Mouse (Mus musculus): ENCODE measurements around the gene Cdk16. TPM values are rescaled to one million over a fixed set of nuclear protein-coding genes. Genes with fewer than 3 reads are reported as not detected.
"Not testable (repeated sequence)": the region's sequence is repeated elsewhere in the genome, so short reads cannot be mapped to it uniquely, and the experiment has no call there.

Cdk16 gene
- polyA plus RNA-seq, 1 experiment = 67.0 TPM

DNA sequence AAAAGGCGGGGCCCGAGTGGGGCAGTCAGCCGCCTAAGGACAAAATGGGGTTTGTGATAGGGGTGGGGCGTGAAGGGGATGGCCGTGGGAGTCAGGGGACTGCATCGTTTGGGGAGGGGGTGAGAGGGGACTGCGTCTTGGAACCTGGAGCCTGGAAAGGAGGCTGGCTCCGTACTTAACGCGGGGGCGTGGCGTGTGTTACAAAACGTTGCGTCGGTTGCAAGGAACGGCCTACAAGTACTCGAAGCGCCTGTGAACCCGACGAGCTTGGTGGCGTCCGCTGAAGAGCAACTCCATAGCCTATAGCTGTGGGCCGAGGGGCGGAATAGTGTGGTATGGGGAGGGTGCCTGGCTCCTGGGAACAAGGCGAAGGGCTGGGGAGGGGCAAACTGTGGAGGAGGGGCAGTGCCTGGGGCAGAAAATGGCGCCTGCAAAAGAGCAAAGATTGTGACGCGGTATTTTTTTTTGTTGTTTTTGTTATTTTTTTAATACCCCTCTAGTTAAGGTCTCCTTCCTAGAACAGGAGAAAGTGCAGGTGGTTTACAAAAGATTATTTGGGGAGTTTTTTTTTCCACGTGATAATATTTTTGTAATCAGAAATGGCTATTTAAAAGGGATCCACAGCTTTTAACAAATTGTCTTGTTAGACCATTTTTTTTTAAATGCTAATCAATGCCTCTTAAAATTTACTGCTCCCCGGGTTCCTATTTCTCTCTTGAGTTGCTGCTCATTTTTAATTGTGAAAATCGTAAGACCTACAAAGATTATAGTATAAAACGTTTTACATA, 16.7 kb downstream of the Cdk16 start:
- H3K36me3 ChIP-seq (ENCODE audit: control insufficient read depth, insufficient read depth) = no peaks in the 10 kb centered on the region
- H3K79me3 ChIP-seq (ENCODE audit: low read depth) = peaks cover 1% of the 10 kb centered on the region
- no peak for TF ChIP-seq MAX (IDR thresholded peaks at IDR 0.05)
- no peak for TF ChIP-seq MYOG (IDR thresholded peaks at IDR 0.05; ENCODE audit: control insufficient read depth, extremely low read depth, insufficient read length)
- TF ChIP-seq MYOD1 (IDR thresholded peaks at IDR 0.05; ENCODE audit: control insufficient read depth, insufficient read length, low read depth) = no peak
- TF ChIP-seq FOSL1 (IDR thresholded peaks at IDR 0.05; ENCODE audit: insufficient read depth, low read length, poor library complexity, severe bottlenecking) = no peak
- TF ChIP-seq CEBPB (IDR thresholded peaks at IDR 0.05; ENCODE audit: low read depth) = no peak
- TF ChIP-seq CTCF (IDR thresholded peaks at IDR 0.05; ENCODE audit: control insufficient read depth, insufficient read depth, insufficient read length) = no peak
- TF ChIP-seq USF1 (IDR thresholded peaks at IDR 0.05; ENCODE audit: low read depth) = no peak
- H3K79me2 ChIP-seq (ENCODE audit: control insufficient read depth, insufficient read depth) = no peaks in the 10 kb centered on the region
- peak overlapping the region; percentile 92 for H3ac ChIP-seq (ENCODE audit: control insufficient read depth, insufficient read length, low read depth)
- no peaks in the 10 kb centered on the region for H3K27me3 ChIP-seq (ENCODE audit: control insufficient read depth, insufficient read depth, insufficient read length)
- peak overlapping the region; percentile 36 for H3K4me3 ChIP-seq (ENCODE audit: insufficient read depth, poor library complexity, severe bottlenecking)

DNA sequence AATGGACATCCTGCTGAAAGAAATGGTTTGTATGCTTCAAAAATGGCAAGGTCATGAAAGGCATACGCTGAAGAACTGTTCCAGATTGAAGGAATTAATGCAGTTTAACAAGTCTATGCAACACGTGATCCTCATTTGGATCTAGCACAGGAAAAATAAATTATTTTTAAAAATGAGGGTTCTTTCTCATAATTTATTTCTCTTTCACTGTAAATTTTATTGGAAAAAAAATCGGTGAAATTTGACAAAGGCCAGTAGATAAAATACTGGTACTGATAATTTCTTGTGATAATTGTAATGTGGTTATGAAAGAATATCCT, 17.3 kb downstream of the Cdk16 start:
- TF ChIP-seq MYOG (IDR thresholded peaks at IDR 0.05; ENCODE audit: control insufficient read depth, extremely low read depth, insufficient read length) (no peak), MYOD1 (IDR thresholded peaks at IDR 0.05; ENCODE audit: control insufficient read depth, insufficient read length, low read depth) (no peak), CEBPB (IDR thresholded peaks at IDR 0.05; ENCODE audit: low read depth) (no peak), FOSL1 (IDR thresholded peaks at IDR 0.05; ENCODE audit: insufficient read depth, low read length, poor library complexity, severe bottlenecking) (no peak), CTCF (IDR thresholded peaks at IDR 0.05; ENCODE audit: control insufficient read depth, insufficient read depth, insufficient read length) (no peak), USF1 (IDR thresholded peaks at IDR 0.05; ENCODE audit: low read depth) (peak; percentile 63)
- Histone ChIP-seq H3K36me3 (ENCODE audit: control insufficient read depth, insufficient read depth) (no peaks in the 10 kb centered on the region), H3ac (ENCODE audit: control insufficient read depth, insufficient read length, low read depth) (no peak overlapping the region), H3K27me3 (ENCODE audit: control insufficient read depth, insufficient read depth, insufficient read length) (no peaks in the 10 kb centered on the region), H3K79me3 (ENCODE audit: low read depth) (peaks cover 1% of the 10 kb centered on the region), H3K4me3 (ENCODE audit: insufficient read depth, poor library complexity, severe bottlenecking) (peak overlapping the region; percentile 36), H3K79me2 (ENCODE audit: control insufficient read depth, insufficient read depth) (no peaks in the 10 kb centered on the region)

DNA sequence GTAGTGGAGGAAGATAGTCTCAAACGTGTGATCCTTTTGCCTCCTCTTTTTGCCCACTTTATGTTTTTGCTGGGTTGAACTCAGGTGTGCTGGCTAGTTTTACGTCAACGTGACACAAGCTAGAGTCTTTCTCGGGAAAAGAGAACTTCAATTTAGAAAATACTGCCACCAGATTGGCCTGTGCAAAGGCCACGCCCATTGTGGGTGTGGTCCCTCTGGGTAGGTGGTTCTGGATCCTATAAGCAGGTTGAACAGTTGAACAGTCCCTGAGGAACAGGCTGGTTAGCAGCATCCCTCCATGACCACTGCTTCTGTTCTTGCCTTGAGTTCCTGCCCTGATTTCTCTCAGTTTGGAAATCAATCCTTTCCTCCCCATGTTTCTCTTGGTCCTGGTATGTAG, 40.9 kb downstream of the Cdk16 start:
- no peak overlapping the region for H3ac ChIP-seq (ENCODE audit: control insufficient read depth, insufficient read length, low read depth)
- no peaks in the 10 kb centered on the region for H3K79me3 ChIP-seq (ENCODE audit: low read depth)
- H3K4me3 ChIP-seq (ENCODE audit: insufficient read depth, poor library complexity, severe bottlenecking) = no peak overlapping the region
- H3K79me2 ChIP-seq (ENCODE audit: control insufficient read depth, insufficient read depth) = no peaks in the 10 kb centered on the region
- TF ChIP-seq CEBPB (IDR thresholded peaks at IDR 0.05; ENCODE audit: low read depth) = no peak
- TF ChIP-seq FOSL1 (IDR thresholded peaks at IDR 0.05; ENCODE audit: insufficient read depth, low read length, poor library complexity, severe bottlenecking) = no peak
- TF ChIP-seq MYOG (IDR thresholded peaks at IDR 0.05; ENCODE audit: control insufficient read depth, extremely low read depth, insufficient read length) = no peak
- no peak for TF ChIP-seq MAX (IDR thresholded peaks at IDR 0.05)
- TF ChIP-seq USF1 (IDR thresholded peaks at IDR 0.05; ENCODE audit: low read depth) = no peak
- no peak for TF ChIP-seq CTCF (IDR thresholded peaks at IDR 0.05; ENCODE audit: control insufficient read depth, insufficient read depth, insufficient read length)
- no peak for TF ChIP-seq MYOD1 (IDR thresholded peaks at IDR 0.05; ENCODE audit: control insufficient read depth, insufficient read length, low read depth)
- no peaks in the 10 kb centered on the region for H3K36me3 ChIP-seq (ENCODE audit: control insufficient read depth, insufficient read depth)
- H3K27me3 ChIP-seq (ENCODE audit: control insufficient read depth, insufficient read depth, insufficient read length) = no peaks in the 10 kb centered on the region

DNA sequence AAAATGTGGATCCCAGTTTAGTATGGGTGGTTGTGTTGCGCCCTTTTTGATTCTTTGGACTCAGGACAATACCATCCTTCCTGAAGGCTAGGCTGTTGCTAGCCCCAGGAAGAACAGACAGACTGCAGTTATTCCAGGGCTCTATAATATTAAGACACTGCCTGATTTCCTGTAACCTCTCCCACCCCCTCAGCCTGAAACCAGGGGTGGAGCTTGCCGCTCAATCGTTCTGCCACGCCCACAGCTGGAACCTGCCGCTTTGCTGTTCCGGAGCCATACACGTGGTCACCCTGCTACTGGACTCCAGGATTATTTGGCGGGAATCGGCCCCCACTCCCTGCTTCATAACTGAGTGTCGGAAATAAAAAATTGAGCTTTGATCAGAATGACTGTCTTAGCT, 42.3 kb downstream of the Cdk16 start:
- not testable (repeated sequence) for H3K36me3 ChIP-seq (ENCODE audit: control insufficient read depth, insufficient read depth); H3K79me3 ChIP-seq (ENCODE audit: low read depth); H3ac ChIP-seq (ENCODE audit: control insufficient read depth, insufficient read length, low read depth); H3K27me3 ChIP-seq (ENCODE audit: control insufficient read depth, insufficient read depth, insufficient read length); H3K79me2 ChIP-seq (ENCODE audit: control insufficient read depth, insufficient read depth); H3K4me3 ChIP-seq (ENCODE audit: insufficient read depth, poor library complexity, severe bottlenecking)

- Histone ChIP-seq H3K4me3 (ENCODE audit: insufficient read depth, poor library complexity, severe bottlenecking) (no peak overlapping the region), H3ac (ENCODE audit: control insufficient read depth, insufficient read length, low read depth) (no peak overlapping the region), H3K27me3 (ENCODE audit: control insufficient read depth, insufficient read depth, insufficient read length) (no peaks in the 10 kb centered on the region), H3K79me2 (ENCODE audit: control insufficient read depth, insufficient read depth) (no peaks in the 10 kb centered on the region), H3K36me3 (ENCODE audit: control insufficient read depth, insufficient read depth) (no peaks in the 10 kb centered on the region), H3K79me3 (ENCODE audit: low read depth) (no peaks in the 10 kb centered on the region)
- TF ChIP-seq USF1 (IDR thresholded peaks at IDR 0.05; ENCODE audit: low read depth) = no peak
- no peak for TF ChIP-seq CEBPB (IDR thresholded peaks at IDR 0.05; ENCODE audit: low read depth)
- TF ChIP-seq CTCF (IDR thresholded peaks at IDR 0.05; ENCODE audit: control insufficient read depth, insufficient read depth, insufficient read length) = no peak
- no peak for TF ChIP-seq MYOG (IDR thresholded peaks at IDR 0.05; ENCODE audit: control insufficient read depth, extremely low read depth, insufficient read length)
- TF ChIP-seq FOSL1 (IDR thresholded peaks at IDR 0.05; ENCODE audit: insufficient read depth, low read length, poor library complexity, severe bottlenecking) = no peak
- no peak for TF ChIP-seq MAX (IDR thresholded peaks at IDR 0.05)
- no peak for TF ChIP-seq MYOD1 (IDR thresholded peaks at IDR 0.05; ENCODE audit: control insufficient read depth, insufficient read length, low read depth)
Observed at GRCm38 (mm10) chrX:20736479-20736878, 48.7 kb downstream of the Cdk16 start.

DNA sequence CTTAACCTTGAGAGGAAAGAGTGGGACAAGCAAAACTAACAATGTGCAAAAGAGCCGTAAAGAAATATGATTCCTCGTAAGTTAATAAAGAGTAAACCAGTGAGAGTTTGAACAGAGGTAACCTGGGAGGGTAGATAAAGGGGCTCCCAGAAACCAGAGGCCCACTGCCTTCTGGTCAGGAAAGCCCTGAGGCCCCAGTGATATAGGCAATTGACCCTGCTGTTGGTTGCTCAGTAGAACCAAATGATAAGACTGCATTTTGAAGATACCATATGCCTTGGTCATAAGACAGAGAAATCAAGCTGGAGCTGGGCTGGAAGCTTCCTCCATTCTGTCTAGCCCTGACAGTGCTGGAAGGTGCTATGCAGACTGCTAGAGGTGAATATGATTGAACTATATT, 61.1 kb downstream of the Cdk16 start:
- Histone ChIP-seq H3K27me3 (ENCODE audit: control insufficient read depth, insufficient read depth, insufficient read length) (no peaks in the 10 kb centered on the region), H3ac (ENCODE audit: control insufficient read depth, insufficient read length, low read depth) (no peak overlapping the region), H3K4me3 (ENCODE audit: insufficient read depth, poor library complexity, severe bottlenecking) (no peak overlapping the region), H3K79me3 (ENCODE audit: low read depth) (no peaks in the 10 kb centered on the region), H3K79me2 (ENCODE audit: control insufficient read depth, insufficient read depth) (no peaks in the 10 kb centered on the region), H3K36me3 (ENCODE audit: control insufficient read depth, insufficient read depth) (no peaks in the 10 kb centered on the region)
- TF ChIP-seq MYOG (IDR thresholded peaks at IDR 0.05; ENCODE audit: control insufficient read depth, extremely low read depth, insufficient read length) = no peak
- no peak for TF ChIP-seq CTCF (IDR thresholded peaks at IDR 0.05; ENCODE audit: control insufficient read depth, insufficient read depth, insufficient read length)
- TF ChIP-seq USF1 (IDR thresholded peaks at IDR 0.05; ENCODE audit: low read depth) = no peak
- no peak for TF ChIP-seq CEBPB (IDR thresholded peaks at IDR 0.05; ENCODE audit: low read depth)
- TF ChIP-seq FOSL1 (IDR thresholded peaks at IDR 0.05; ENCODE audit: insufficient read depth, low read length, poor library complexity, severe bottlenecking) = no peak
- TF ChIP-seq MYOD1 (IDR thresholded peaks at IDR 0.05; ENCODE audit: control insufficient read depth, insufficient read length, low read depth) = no peak
- no peak for TF ChIP-seq MAX (IDR thresholded peaks at IDR 0.05)

Other genes with a start within 250 kb of the Cdk16 start
- gene Rgn, start 138.2 kb upstream of the Cdk16 start, polyA plus RNA-seq (2012; fragmentation: generic; extraction: Trizol) = not detected
- gene Rbm10, start 70.5 kb upstream of the Cdk16 start, polyA plus RNA-seq (2012; fragmentation: generic; extraction: Trizol) = 46.2 TPM
- 244 TPM for gene Ndufb11, start 70.3 kb upstream of the Cdk16 start, polyA plus RNA-seq (2012; fragmentation: generic; extraction: Trizol)
- 298 TPM for gene Uba1, start 29.6 kb upstream of the Cdk16 start, polyA plus RNA-seq (2012; fragmentation: generic; extraction: Trizol)
- gene Usp11, start 16.0 kb downstream of the Cdk16 start, polyA plus RNA-seq (2012; fragmentation: generic; extraction: Trizol) = 9.3 TPM
- gene Araf, start 109.9 kb downstream of the Cdk16 start, polyA plus RNA-seq (2012; fragmentation: generic; extraction: Trizol) = 33.2 TPM
- 466 TPM for gene Timp1, start 182.2 kb downstream of the Cdk16 start, polyA plus RNA-seq (2012; fragmentation: generic; extraction: Trizol)
- gene Syn1, start 233.1 kb downstream of the Cdk16 start, polyA plus RNA-seq (2012; fragmentation: generic; extraction: Trizol) = 6.1 TPM
- gene Cfp, start 243.6 kb downstream of the Cdk16 start, polyA plus RNA-seq (2012; fragmentation: generic; extraction: Trizol) = 1.2 TPM